In genomic region chr13:58126862-58127765, GRCm38 (mm10) we compare ENCODE assay signal across 8 mouse cellular contexts. TPM values are rescaled to one million over a fixed set of nuclear protein-coding genes. Genes with fewer than 3 reads are reported as not detected.
DNase-seq lines count a peak whose midpoint lies in the region; ATAC-seq and TF ChIP-seq lines count a peak whose summit lies in the region.

No protein-coding gene starts in this region.

- no peak for ATAC-seq in embryonic facial prominence, embryonic 11.5 days (replicated peaks; ENCODE audit: insufficient number of reproducible peaks, low FRiP score, low TSS enrichment, low read depth)
- no peak for ATAC-seq in limb, embryonic 11.5 days (ENCODE audit: insufficient number of reproducible peaks, low FRiP score, low TSS enrichment, low read depth)
- no peak for ATAC-seq in neural tube, embryonic 13.5 days (ENCODE audit: low read depth)

- WGBS in embryonic facial prominence, embryonic 11.5 days: under 1% methylated on average over 57 of the region's 92 CpGs
- WGBS in limb, embryonic 11.5 days: 2% methylated on average over 57 of the region's 92 CpGs
- WGBS in neural tube, embryonic 13.5 days: under 1% methylated on average over 38 of the region's 92 CpGs

- no peak for TF ChIP-seq RAD21 in MEL (IDR thresholded peaks at IDR 0.05; ENCODE audit: low read depth, low read length)

- H3K36me3 ChIP-seq in MEL (ENCODE audit: control insufficient read depth in 1 of 2, insufficient read depth in 2 of 2, low read length in 2 of 2): peaks cover 4 to 26% of the 10 kb centered on the region in 2 experiments; a peak in 3 of 4 replicates
- H3K36me3 ChIP-seq in embryonic facial prominence, embryonic 11.5 days (replicated peaks; ENCODE audit: control insufficient read depth, insufficient read depth, low read depth, low read length): no peaks in the 10 kb centered on the region
- peaks cover 3% of the 10 kb centered on the region; the same call in 1 of the 2 replicates for H3K36me3 ChIP-seq in limb, embryonic 11.5 days (ENCODE audit: control insufficient read depth, insufficient read depth, low read length)
- H3K36me3 ChIP-seq in neural tube, embryonic 13.5 days: 0 out of 2 replicates have a peak, but pooled peaks cover 7% of the 10 kb centered on the region

- H3K79me2 ChIP-seq in MEL (ENCODE audit: control insufficient read depth, insufficient read depth, low read length, poor library complexity): peaks cover 32% of the 10 kb centered on the region

- peak overlapping the region; percentile 58 for H3K4me2 ChIP-seq in embryonic facial prominence, embryonic 11.5 days (ENCODE audit: low read depth, low read length)
- H3K4me2 ChIP-seq in limb, embryonic 11.5 days (ENCODE audit: low read depth, severe bottlenecking): peak overlapping the region; percentile 65
- H3K4me2 ChIP-seq in neural tube, embryonic 13.5 days: peak overlapping the region; percentile 85

- no peak for TF ChIP-seq EP300 in MEL (IDR thresholded peaks at IDR 0.05; ENCODE audit: low read depth in 1 of 2, low read length in 2 of 2)

- peak; percentile 46 for DNase-seq in kidney, postnatal 10 days
- no peak for DNase-seq in kidney, adult 11 months
- DNase-seq in MEL (ENCODE audit: low read depth, low spot score): peak; percentile 46
- DNase-seq in embryonic facial prominence, embryonic 11.5 days (ENCODE audit: low spot score): peak; percentile 40
- peak; percentile 54 for DNase-seq in limb, embryonic 11.5 days (ENCODE audit: low spot score)
- DNase-seq in right cerebral cortex, postnatal 36 days (ENCODE audit: low spot score in 2 of 2): no peak
- DNase-seq in gastrocnemius, postnatal 36 days: no peak

- peaks cover 3 to 17% of the 10 kb centered on the region in 2 experiments for H3K4me1 ChIP-seq in MEL (ENCODE audit: control insufficient read depth in 1 of 2, insufficient read depth in 2 of 2, low read length in 2 of 2)
- H3K4me1 ChIP-seq in embryonic facial prominence, embryonic 11.5 days (ENCODE audit: control insufficient read depth, insufficient read depth, low read length): no peaks in the 10 kb centered on the region
- H3K4me1 ChIP-seq in limb, embryonic 11.5 days (ENCODE audit: control insufficient read depth, insufficient read depth, low read length): 0 out of 2 replicates have a peak, but pooled peaks cover 2% of the 10 kb centered on the region
- peaks cover 49% of the 10 kb centered on the region for H3K4me1 ChIP-seq in neural tube, embryonic 13.5 days (replicated peaks)

- peak overlapping the region; percentile 99 for H3K9ac ChIP-seq in MEL (ENCODE audit: control insufficient read depth, low read depth, low read length, poor library complexity, severe bottlenecking)
- peak overlapping the region; percentile 100 for H3K9ac ChIP-seq in embryonic facial prominence, embryonic 11.5 days (replicated peaks; ENCODE audit: low read length)
- H3K9ac ChIP-seq in limb, embryonic 11.5 days (ENCODE audit: low read length): peak overlapping the region; percentile 100
- peak overlapping the region; percentile 100 for H3K9ac ChIP-seq in neural tube, embryonic 13.5 days

- TF ChIP-seq POLR2A in MEL (IDR thresholded peaks at IDR 0.05; ENCODE audit: control insufficient read depth in 1 of 2, insufficient read depth in 1 of 2, low read depth in 1 of 2, low read length in 2 of 2, poor library complexity in 1 of 2): 0 out of 4 replicates have a peak, but pooled peaks of 1 of the 2 experiments have one; percentile 23

- H3K27ac ChIP-seq in MEL (ENCODE audit: control insufficient read depth, low read depth, low read length): peak overlapping the region; percentile 90
- peak overlapping the region; percentile 98 for H3K27ac ChIP-seq in embryonic facial prominence, embryonic 11.5 days (replicated peaks; ENCODE audit: low read depth, low read length)
- peak overlapping the region; percentile 99 for H3K27ac ChIP-seq in limb, embryonic 11.5 days (replicated peaks; ENCODE audit: low read depth, low read length)
- peak overlapping the region; percentile 100 for H3K27ac ChIP-seq in neural tube, embryonic 13.5 days (replicated peaks)

- H3K9me3 ChIP-seq in MEL (replicated peaks; ENCODE audit: insufficient read depth, low read length): no peaks in the 10 kb centered on the region
- H3K9me3 ChIP-seq in embryonic facial prominence, embryonic 11.5 days (replicated peaks; ENCODE audit: control insufficient read depth, low read length): no peaks in the 10 kb centered on the region
- H3K9me3 ChIP-seq in limb, embryonic 11.5 days (ENCODE audit: control insufficient read depth, low read length): no peaks in the 10 kb centered on the region
- H3K9me3 ChIP-seq in neural tube, embryonic 13.5 days: no peaks in the 10 kb centered on the region

- intact Hi-C loops in gastrocnemius, postnatal 36 days (cut with DNase I): no loop called here

- peak overlapping the region; percentile 91 to 96 for H3K4me3 ChIP-seq in MEL (ENCODE audit: control insufficient read depth in 1 of 2, insufficient read depth in 1 of 2, low read depth in 2 of 2, low read length in 2 of 2)
- H3K4me3 ChIP-seq in embryonic facial prominence, embryonic 11.5 days (ENCODE audit: low read depth, low read length): peak overlapping the region; percentile 99
- peak overlapping the region; percentile 100 for H3K4me3 ChIP-seq in limb, embryonic 11.5 days (ENCODE audit: low read depth, low read length)
- peak overlapping the region; percentile 99 for H3K4me3 ChIP-seq in neural tube, embryonic 13.5 days

- no peaks in the 10 kb centered on the region for H3K27me3 ChIP-seq in MEL (ENCODE audit: control insufficient read depth in 1 of 2, insufficient read depth in 2 of 2, low read length in 2 of 2)
- H3K27me3 ChIP-seq in embryonic facial prominence, embryonic 11.5 days (ENCODE audit: control insufficient read depth, insufficient read depth, low read length): no peaks in the 10 kb centered on the region
- H3K27me3 ChIP-seq in limb, embryonic 11.5 days (ENCODE audit: control insufficient read depth, insufficient read depth, low read length): no peaks in the 10 kb centered on the region
- H3K27me3 ChIP-seq in neural tube, embryonic 13.5 days: no peaks in the 10 kb centered on the region

- TF ChIP-seq CTCF in MEL (IDR thresholded peaks at IDR 0.05 in 2 of 3, conservative IDR thresholded peaks at IDR 0.05 in 1 of 3; ENCODE audit: control insufficient read depth in 1 of 3, insufficient read depth in 1 of 3, low read depth in 2 of 3, low read length in 3 of 3, poor library complexity in 1 of 3, severe bottlenecking in 1 of 3): no peak

TF ChIP-seq in MEL, 35 proteins besides CTCF, POLR2A, EP300 and RAD21:
- TF ChIP-seq USF2 (IDR thresholded peaks at IDR 0.05; ENCODE audit: borderline replicate concordance in 1 of 2, insufficient read depth in 1 of 2, low read depth in 1 of 2, low read length in 2 of 2) (no peak), UBTF (IDR thresholded peaks at IDR 0.05; ENCODE audit: borderline replicate concordance, insufficient read depth, low read depth, low read length) (peak; percentile 66; the same call in 1 of the 2 replicates), CHD1 (IDR thresholded peaks at IDR 0.05; ENCODE audit: low read depth, low read length) (peak; percentile 6; the same call in 1 of the 2 replicates)

RNA-seq across cellular contexts. Expression of gene Hnrnpa0, which starts 1.2 kb away (rescaled TPM):
- 163 and 165 TPM in 2 replicates for total RNA-seq in MEL (2012; rRNA removed)
- polyA plus RNA-seq in MEL (2012; ENCODE audit: insufficient read depth in 1 of 2, insufficient read length in 2 of 2, low read depth in 1 of 2, low replicate concordance in 2 of 2, missing spikeins in 1 of 2): 100 to 1,000 TPM; 209 to 381 TPM
- 49.7 and 61.2 TPM in 2 replicates for polyA plus RNA-seq in embryonic facial prominence, embryonic 11.5 days (2014; fragmentation: Nextera tagmentation; extraction: Ambion mirVana)
- polyA plus RNA-seq in limb, embryonic 11.5 days (2014; fragmentation: Nextera tagmentation; extraction: Ambion mirVana): 50.6 and 54.5 TPM in 2 replicates
- 53.7 and 56.0 TPM in 2 replicates for polyA plus RNA-seq in neural tube, embryonic 13.5 days (2015; fragmentation: Nextera tagmentation; extraction: Ambion mirVana)
- 10 to 100 TPM; 30.3 to 36.8 TPM for total RNA-seq in gastrocnemius, postnatal 36 days (2021)

RNA-seq across cellular contexts. Expression of gene Klhl3, which starts 13.7 kb away (rescaled TPM):
- total RNA-seq in MEL (2012; rRNA removed): not detected in 2 replicates
- under 1 TPM in 1 of 2 experiments, not detected in 1; 0.01 TPM for polyA plus RNA-seq in MEL (2012; ENCODE audit: insufficient read depth in 1 of 2, insufficient read length in 2 of 2, low read depth in 1 of 2, low replicate concordance in 2 of 2, missing spikeins in 1 of 2)
- polyA plus RNA-seq in embryonic facial prominence, embryonic 11.5 days (2014; fragmentation: Nextera tagmentation; extraction: Ambion mirVana): 1.8 and 2.1 TPM in 2 replicates
- 3.5 and 3.8 TPM in 2 replicates for polyA plus RNA-seq in limb, embryonic 11.5 days (2014; fragmentation: Nextera tagmentation; extraction: Ambion mirVana)
- 11.5 and 12.3 TPM in 2 replicates for polyA plus RNA-seq in neural tube, embryonic 13.5 days (2015; fragmentation: Nextera tagmentation; extraction: Ambion mirVana)
- total RNA-seq in gastrocnemius, postnatal 36 days (2021): under 1 TPM; 0.49 to 0.54 TPM

RNA-seq across cellular contexts. Expression of gene Idnk, which starts 30.3 kb away (rescaled TPM):
- total RNA-seq in MEL (2012; rRNA removed): 26.0 and 29.5 TPM in 2 replicates
- polyA plus RNA-seq in MEL (2012; ENCODE audit: insufficient read depth in 1 of 2, insufficient read length in 2 of 2, low read depth in 1 of 2, low replicate concordance in 2 of 2, missing spikeins in 1 of 2): 10 to 100 TPM in 1 of 2 experiments, not detected in 1; 50.3 TPM
- polyA plus RNA-seq in embryonic facial prominence, embryonic 11.5 days (2014; fragmentation: Nextera tagmentation; extraction: Ambion mirVana): 41.8 and 44.2 TPM in 2 replicates
- 39.4 and 42.1 TPM in 2 replicates for polyA plus RNA-seq in limb, embryonic 11.5 days (2014; fragmentation: Nextera tagmentation; extraction: Ambion mirVana)
- 76.8 and 80.8 TPM in 2 replicates for polyA plus RNA-seq in neural tube, embryonic 13.5 days (2015; fragmentation: Nextera tagmentation; extraction: Ambion mirVana)
- 1 to 10 TPM; 8.5 to 8.6 TPM for total RNA-seq in gastrocnemius, postnatal 36 days (2021)

Comparison
In these comparisons a context has a peak if more than half of its experiments do, and no peak if none do; other contexts are left out.
1. DNase-seq: peak in kidney, postnatal 10 days (single experiment), MEL (single experiment), embryonic facial prominence, embryonic 11.5 days (single experiment) and limb, embryonic 11.5 days (single experiment); none in kidney, adult 11 months (single experiment), right cerebral cortex, postnatal 36 days (0 of 2) and gastrocnemius, postnatal 36 days (0 of 2).
2. Peak in every context shown above with its lines, with median percentiles within 50 percentile points of each other: H3K27ac ChIP-seq, H3K4me3 ChIP-seq, H3K9ac ChIP-seq and H3K4me2 ChIP-seq.